In genomic region chr16:73027692-73028091, GRCm38 (mm10) we compare ENCODE assay signal across 22 mouse cellular contexts.
DNase-seq lines count a peak whose midpoint lies in the region; ATAC-seq and TF ChIP-seq lines count a peak whose summit lies in the region.
"Had no signal": no experiment of that assay in that cellular context is flagged by ENCODE, and none has a peak within 500 bp of the region (broad histone marks: within the 10 kb centered on the region; RNA-seq: fewer than 3 reads in every experiment).

No protein-coding gene starts in this region.

- no peaks in the 10 kb centered on the region for H3K4me1 ChIP-seq in midbrain, embryonic 14.5 days (ENCODE audit: control insufficient read depth, insufficient read depth, low read length)
- no peaks in the 10 kb centered on the region for H3K4me1 ChIP-seq in midbrain, postnatal 0 days (ENCODE audit: insufficient read depth, low read length)
- no peaks in the 10 kb centered on the region for H3K4me1 ChIP-seq in forebrain, embryonic 12.5 days
- H3K4me1 ChIP-seq: heart, embryonic 13.5 days had no signal

- DNase-seq in cerebellum, postnatal 10 days = peak; percentile 72 to 82
- DNase-seq in cerebellum, adult 9-10 months = no peak
- no peak for DNase-seq in midbrain, embryonic 14.5 days
- no peak for DNase-seq in midbrain, postnatal 0 days (ENCODE audit: low spot score)
- DNase-seq in gastrocnemius, postnatal 10 days = peak; percentile 32
- DNase-seq in skeletal muscle tissue, adult 2 months (ENCODE audit: low read depth, low spot score) = peak; percentile 25
- DNase-seq in embryo, embryonic 10 days (ENCODE audit: low spot score) = no peak
- DNase-seq: adrenal gland, adult 2 months; cerebellum, adult 2 months; heart, postnatal 4 days; kidney, adult 2 months; kidney, postnatal 36 days; lung, adult 2 months; right cerebral cortex, postnatal 25 days; thymus, postnatal 25 days had no signal

- peaks cover 18% of the 10 kb centered on the region for H3K36me3 ChIP-seq in midbrain, embryonic 14.5 days (ENCODE audit: control insufficient read depth, insufficient read depth, low read length)
- 0 out of 2 replicates have a peak, but pooled peaks cover 2% of the 10 kb centered on the region for H3K36me3 ChIP-seq in midbrain, postnatal 0 days (ENCODE audit: insufficient read depth, low read length)
- H3K36me3 ChIP-seq in forebrain, embryonic 12.5 days (replicated peaks) = 0 out of 2 replicates have a peak, but pooled peaks cover 8% of the 10 kb centered on the region
- H3K36me3 ChIP-seq: midbrain, embryonic 15.5 days had no signal

- H3K4me2 ChIP-seq in midbrain, embryonic 14.5 days (ENCODE audit: low read length) = no peak overlapping the region
- no peak overlapping the region for H3K4me2 ChIP-seq in midbrain, postnatal 0 days (ENCODE audit: low read depth, low read length, poor library complexity, severe bottlenecking)
- no peak overlapping the region for H3K4me2 ChIP-seq in forebrain, embryonic 12.5 days
- H3K4me2 ChIP-seq: heart, embryonic 13.5 days; liver, embryonic 11.5 days; midbrain, embryonic 15.5 days had no signal

- H3K4me3 ChIP-seq in midbrain, embryonic 14.5 days (replicated peaks; ENCODE audit: low read depth, low read length) = no peak overlapping the region
- no peak overlapping the region for H3K4me3 ChIP-seq in midbrain, postnatal 0 days (ENCODE audit: low read depth, low read length)
- H3K4me3 ChIP-seq in forebrain, embryonic 12.5 days (replicated peaks) = no peak overlapping the region
- H3K4me3 ChIP-seq: heart, embryonic 13.5 days; midbrain, embryonic 15.5 days had no signal

- WGBS in midbrain, embryonic 14.5 days = 79% methylated on average over 14 of the region's 14 CpGs
- 75% methylated on average over 14 of the region's 14 CpGs for WGBS in midbrain, postnatal 0 days
- WGBS in forebrain, embryonic 12.5 days = 85% methylated on average over 14 of the region's 14 CpGs

- peak overlapping the region; percentile 41; the same call in 1 of the 2 replicates for H3K27ac ChIP-seq in midbrain, embryonic 14.5 days (replicated peaks; ENCODE audit: low read depth, low read length)
- no peak overlapping the region for H3K27ac ChIP-seq in midbrain, postnatal 0 days (ENCODE audit: low read depth, low read length)
- H3K27ac ChIP-seq in forebrain, embryonic 12.5 days = no peak overlapping the region
- H3K27ac ChIP-seq: heart, embryonic 13.5 days; macrophage; midbrain, embryonic 15.5 days had no signal

- ATAC-seq in midbrain, embryonic 14.5 days (ENCODE audit: low FRiP score, low TSS enrichment) = no peak
- no peak for ATAC-seq in midbrain, postnatal 0 days (ENCODE audit: low FRiP score)
- no peak for ATAC-seq in forebrain, embryonic 12.5 days (ENCODE audit: low FRiP score)
- ATAC-seq: CD4-positive, CD25-positive, alpha-beta regulatory T cell, adult 4 months; forebrain, embryonic 16.5 days; midbrain, embryonic 15.5 days had no signal

- no peak for TF ChIP-seq CTCF in midbrain, postnatal 0 days (IDR thresholded peaks at IDR 0.05)

- H3K9ac ChIP-seq in midbrain, embryonic 14.5 days (replicated peaks; ENCODE audit: low read length) = no peak overlapping the region
- no peak overlapping the region for H3K9ac ChIP-seq in midbrain, postnatal 0 days (replicated peaks; ENCODE audit: low read length, poor library complexity, severe bottlenecking)
- no peak overlapping the region for H3K9ac ChIP-seq in forebrain, embryonic 12.5 days
- H3K9ac ChIP-seq: heart, embryonic 13.5 days; midbrain, embryonic 15.5 days had no signal

- no peaks in the 10 kb centered on the region for H3K27me3 ChIP-seq in midbrain, embryonic 14.5 days (ENCODE audit: control insufficient read depth, insufficient read depth, low read length)
- H3K27me3 ChIP-seq in midbrain, postnatal 0 days (ENCODE audit: insufficient read depth, low read length) = no peaks in the 10 kb centered on the region
- H3K27me3 ChIP-seq in forebrain, embryonic 12.5 days = no peaks in the 10 kb centered on the region
- H3K27me3 ChIP-seq: heart, embryonic 13.5 days; midbrain, embryonic 15.5 days had no signal

- H3K9me3 ChIP-seq in midbrain, embryonic 14.5 days (ENCODE audit: control insufficient read depth, low read length) = no peaks in the 10 kb centered on the region
- no peaks in the 10 kb centered on the region for H3K9me3 ChIP-seq in midbrain, postnatal 0 days (ENCODE audit: low read length)
- H3K9me3 ChIP-seq in forebrain, embryonic 12.5 days = no peaks in the 10 kb centered on the region
- H3K9me3 ChIP-seq: heart, embryonic 13.5 days; midbrain, embryonic 15.5 days had no signal

Comparison
In these comparisons a context has a peak if more than half of its experiments do, and no peak if none do; other contexts are left out.
1. DNase-seq: peak in cerebellum, postnatal 10 days (2 of 2), gastrocnemius, postnatal 10 days (single experiment) and skeletal muscle tissue, adult 2 months (single experiment); none in cerebellum, adult 9-10 months (single experiment), midbrain, embryonic 14.5 days (single experiment), midbrain, postnatal 0 days (single experiment) and embryo, embryonic 10 days (single experiment).